Mouse (Mus musculus): ENCODE measurements around the gene Snx9.

GRCm38 (mm10) chr17:5912797-5913196, 71.7 kb downstream of the Snx9 start:
- TF ChIP-seq CTCF (IDR thresholded peaks at IDR 0.05; ENCODE audit: borderline replicate concordance, insufficient read depth, low read depth, low read length): no peak
- TF ChIP-seq POLR2A (IDR thresholded peaks at IDR 0.05; ENCODE audit: borderline replicate concordance, insufficient read depth, low read length): no peak
